Mouse (Mus musculus): ENCODE data around the gene Nkg7. TPM values are rescaled to one million over a fixed set of nuclear protein-coding genes. Genes with fewer than 3 reads are reported as not detected.

Gene Nkg7
- polyA plus RNA-seq, 1 experiment: 97.1 TPM

DNA sequence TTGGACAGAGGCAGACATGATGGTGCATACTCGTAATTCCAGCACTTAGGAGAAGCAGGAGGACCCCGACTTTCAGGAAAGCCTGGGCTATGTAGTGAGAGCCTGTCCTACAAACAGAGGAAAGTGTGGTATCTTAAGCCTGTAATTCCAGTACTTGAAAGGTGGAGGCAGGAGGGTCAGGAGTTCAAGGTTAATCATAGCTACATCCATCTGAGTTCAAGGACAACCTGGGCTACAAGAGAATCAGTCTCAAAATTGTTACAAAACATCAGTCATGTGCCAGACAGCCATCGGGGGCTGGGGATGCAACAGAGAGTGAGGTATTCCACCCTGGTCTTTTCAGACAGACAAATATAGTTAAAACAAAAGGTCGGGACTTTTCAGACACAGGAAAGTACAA lies 4.0 kb upstream of the Nkg7 start:
- H3K4me1 ChIP-seq (ENCODE audit: control insufficient read depth, insufficient read depth, insufficient read length): no peaks in the 10 kb centered on the region
- WGBS: 73% methylated on average over 4 of the region's 4 CpGs
- no peaks in the 10 kb centered on the region for H3K36me3 ChIP-seq (ENCODE audit: control insufficient read depth, insufficient read depth, low read length)
- TF ChIP-seq POLR2A (IDR thresholded peaks at IDR 0.05; ENCODE audit: low read depth, low read length) (no peak), CTCF (IDR thresholded peaks at IDR 0.05; ENCODE audit: extremely low read depth, insufficient read depth, insufficient read length, insufficient replicate concordance) (no peak)
- no peaks in the 10 kb centered on the region for H3K27me3 ChIP-seq (ENCODE audit: control insufficient read depth, insufficient read depth, low read length)
- H3K27ac ChIP-seq (ENCODE audit: insufficient read depth, low read length): no peak overlapping the region
- no peak overlapping the region for H3K4me3 ChIP-seq (ENCODE audit: extremely low read depth, insufficient read depth, insufficient read length)
- no peak for DNase-seq (ENCODE audit: low read depth in 1 of 2, low spot score in 2 of 2)

DNA sequence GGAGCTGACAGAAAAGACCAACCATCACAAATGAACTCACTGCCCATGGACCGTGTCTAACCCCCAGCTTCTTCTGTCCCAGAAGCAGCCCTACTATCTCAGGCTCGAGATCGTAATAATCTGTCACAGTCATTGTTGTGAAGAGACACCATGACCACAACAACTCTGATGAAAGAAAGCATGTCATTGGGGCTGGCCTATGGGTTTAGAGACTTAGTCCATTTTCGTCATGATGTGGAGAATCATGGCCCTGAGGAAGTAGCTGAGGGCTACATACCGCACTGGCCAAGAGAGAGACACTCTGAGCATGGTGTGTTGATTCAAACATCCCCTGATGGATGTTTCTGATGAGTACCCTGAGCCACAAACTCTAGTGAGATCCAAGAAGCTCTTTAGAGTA lies 2.2 kb upstream of the Nkg7 start:
- Histone ChIP-seq H3K4me3 (ENCODE audit: extremely low read depth, insufficient read depth, insufficient read length) (no peak overlapping the region), H3K27me3 (ENCODE audit: control insufficient read depth, insufficient read depth, low read length) (no peaks in the 10 kb centered on the region), H3K4me1 (ENCODE audit: control insufficient read depth, insufficient read depth, insufficient read length) (no peaks in the 10 kb centered on the region), H3K36me3 (ENCODE audit: control insufficient read depth, insufficient read depth, low read length) (no peaks in the 10 kb centered on the region), H3K27ac (ENCODE audit: insufficient read depth, low read length) (no peak overlapping the region)
- DNase-seq (ENCODE audit: low read depth in 1 of 2, low spot score in 2 of 2): no peak
- 94% methylated on average over 5 of the region's 5 CpGs for WGBS
- no peak for TF ChIP-seq CTCF (IDR thresholded peaks at IDR 0.05; ENCODE audit: extremely low read depth, insufficient read depth, insufficient read length, insufficient replicate concordance)
- no peak for TF ChIP-seq POLR2A (IDR thresholded peaks at IDR 0.05; ENCODE audit: low read depth, low read length)

DNA sequence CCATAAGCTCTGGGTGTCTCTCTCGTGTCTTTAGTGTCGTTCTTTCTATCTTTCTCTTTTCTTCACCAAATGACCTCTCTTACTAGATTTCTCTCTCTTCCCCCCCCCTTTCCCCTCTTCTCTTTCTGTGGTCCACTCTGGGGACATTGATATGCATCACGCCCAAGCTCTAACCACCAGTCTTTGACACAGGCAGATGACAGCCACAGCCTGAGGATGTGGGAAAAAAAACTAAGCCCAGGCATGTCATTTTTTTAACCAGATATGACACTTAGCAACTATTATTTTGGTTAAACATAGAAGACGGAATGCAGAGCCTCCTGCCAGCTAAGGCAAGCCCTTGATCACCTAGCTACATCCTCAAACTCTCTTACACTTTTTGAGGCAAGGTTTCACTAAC lies 1.7 kb downstream of the Nkg7 start:
- no peak for TF ChIP-seq CTCF (IDR thresholded peaks at IDR 0.05; ENCODE audit: extremely low read depth, insufficient read depth, insufficient read length, insufficient replicate concordance)
- no peak for TF ChIP-seq POLR2A (IDR thresholded peaks at IDR 0.05; ENCODE audit: low read depth, low read length)
- Histone ChIP-seq H3K36me3 (ENCODE audit: control insufficient read depth, insufficient read depth, low read length) (no peaks in the 10 kb centered on the region), H3K4me1 (ENCODE audit: control insufficient read depth, insufficient read depth, insufficient read length) (peaks cover 3% of the 10 kb centered on the region; the same call in 1 of the 2 replicates), H3K4me3 (ENCODE audit: extremely low read depth, insufficient read depth, insufficient read length) (peak overlapping the region; percentile 50; the same call in 1 of the 2 replicates), H3K27me3 (ENCODE audit: control insufficient read depth, insufficient read depth, low read length) (no peaks in the 10 kb centered on the region), H3K27ac (ENCODE audit: insufficient read depth, low read length) (peak overlapping the region; percentile 48)
- DNase-seq (ENCODE audit: low read depth in 1 of 2, low spot score in 2 of 2): no peak
- WGBS: 23% methylated on average over 4 of the region's 4 CpGs

GRCm38 (mm10) chr7:43440482-43440881 lies 3.6 kb downstream of the Nkg7 start, which contains the start of gene Cldnd2:
Cldnd2 (plus strand) TSS chr7:43440782.
- Histone ChIP-seq H3K27me3 (ENCODE audit: control insufficient read depth, insufficient read depth, low read length) (no peaks in the 10 kb centered on the region), H3K36me3 (ENCODE audit: control insufficient read depth, insufficient read depth, low read length) (no peaks in the 10 kb centered on the region), H3K27ac (ENCODE audit: insufficient read depth, low read length) (peak within 1 kb of the TSS; percentile 40), H3K4me3 (ENCODE audit: extremely low read depth, insufficient read depth, insufficient read length) (no peak within 1 kb of the TSS), H3K4me1 (ENCODE audit: control insufficient read depth, insufficient read depth, insufficient read length) (peaks cover 3% of the 10 kb centered on the region; the same call in 1 of the 2 replicates)
- no peak for TF ChIP-seq POLR2A (IDR thresholded peaks at IDR 0.05; ENCODE audit: low read depth, low read length)
- no peak for DNase-seq (ENCODE audit: low read depth in 1 of 2, low spot score in 2 of 2)
- 87% methylated on average over 6 of the region's 6 CpGs for WGBS

- no peaks in the 10 kb centered on the region for H3K27me3 ChIP-seq (ENCODE audit: control insufficient read depth, insufficient read depth, low read length)
- H3K4me3 ChIP-seq (ENCODE audit: extremely low read depth, insufficient read depth, insufficient read length): no peak overlapping the region
- no peak overlapping the region for H3K27ac ChIP-seq (ENCODE audit: insufficient read depth, low read length)
- WGBS: 89% methylated on average over 3 of the region's 3 CpGs
- no peak for TF ChIP-seq POLR2A (IDR thresholded peaks at IDR 0.05; ENCODE audit: low read depth, low read length)
- TF ChIP-seq CTCF (IDR thresholded peaks at IDR 0.05; ENCODE audit: extremely low read depth, insufficient read depth, insufficient read length, insufficient replicate concordance): no peak
- no peaks in the 10 kb centered on the region for H3K36me3 ChIP-seq (ENCODE audit: control insufficient read depth, insufficient read depth, low read length)
- H3K4me1 ChIP-seq (ENCODE audit: control insufficient read depth, insufficient read depth, insufficient read length): peaks cover 3% of the 10 kb centered on the region; the same call in 1 of the 2 replicates
- no peak for DNase-seq (ENCODE audit: low read depth in 1 of 2, low spot score in 2 of 2)
These were observed 4.2 kb downstream of the Nkg7 start for GRCm38 (mm10) chr7:43441071-43441470.

DNA sequence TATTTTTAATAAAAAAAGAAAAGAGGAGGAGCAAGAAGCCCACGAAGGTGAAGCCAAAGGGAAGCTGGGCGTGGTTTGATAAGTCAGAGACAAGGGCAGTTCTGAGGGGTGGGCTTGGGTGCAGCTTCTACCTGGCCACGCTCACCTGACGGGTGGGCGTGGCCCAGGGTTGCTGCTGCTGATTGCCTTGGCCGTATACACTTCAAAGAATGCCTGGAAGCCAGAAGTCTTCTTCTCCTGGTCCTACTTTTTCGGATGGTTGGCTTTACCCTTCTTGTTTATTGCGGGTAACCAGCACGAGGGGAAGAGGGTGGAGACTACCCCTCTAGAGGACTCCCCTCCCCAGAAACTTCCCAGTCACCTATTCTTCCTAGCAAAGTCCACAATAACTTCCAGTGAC lies 5.8 kb downstream of the Nkg7 start:
- peak overlapping the region; percentile 74; the same call in 1 of the 2 replicates for H3K4me3 ChIP-seq (ENCODE audit: extremely low read depth, insufficient read depth, insufficient read length)
- TF ChIP-seq CTCF (IDR thresholded peaks at IDR 0.05; ENCODE audit: extremely low read depth, insufficient read depth, insufficient read length, insufficient replicate concordance) (no peak), POLR2A (IDR thresholded peaks at IDR 0.05; ENCODE audit: low read depth, low read length) (no peak)
- peak overlapping the region; percentile 78; the same call in 1 of the 2 replicates for H3K27ac ChIP-seq (ENCODE audit: insufficient read depth, low read length)
- H3K4me1 ChIP-seq (ENCODE audit: control insufficient read depth, insufficient read depth, insufficient read length): peaks cover 3% of the 10 kb centered on the region; the same call in 1 of the 2 replicates
- no peaks in the 10 kb centered on the region for H3K27me3 ChIP-seq (ENCODE audit: control insufficient read depth, insufficient read depth, low read length)
- DNase-seq (ENCODE audit: low read depth in 1 of 2, low spot score in 2 of 2): no peak
- no peaks in the 10 kb centered on the region for H3K36me3 ChIP-seq (ENCODE audit: control insufficient read depth, insufficient read depth, low read length)
- WGBS: 13% methylated on average over 9 of the region's 9 CpGs

DNA sequence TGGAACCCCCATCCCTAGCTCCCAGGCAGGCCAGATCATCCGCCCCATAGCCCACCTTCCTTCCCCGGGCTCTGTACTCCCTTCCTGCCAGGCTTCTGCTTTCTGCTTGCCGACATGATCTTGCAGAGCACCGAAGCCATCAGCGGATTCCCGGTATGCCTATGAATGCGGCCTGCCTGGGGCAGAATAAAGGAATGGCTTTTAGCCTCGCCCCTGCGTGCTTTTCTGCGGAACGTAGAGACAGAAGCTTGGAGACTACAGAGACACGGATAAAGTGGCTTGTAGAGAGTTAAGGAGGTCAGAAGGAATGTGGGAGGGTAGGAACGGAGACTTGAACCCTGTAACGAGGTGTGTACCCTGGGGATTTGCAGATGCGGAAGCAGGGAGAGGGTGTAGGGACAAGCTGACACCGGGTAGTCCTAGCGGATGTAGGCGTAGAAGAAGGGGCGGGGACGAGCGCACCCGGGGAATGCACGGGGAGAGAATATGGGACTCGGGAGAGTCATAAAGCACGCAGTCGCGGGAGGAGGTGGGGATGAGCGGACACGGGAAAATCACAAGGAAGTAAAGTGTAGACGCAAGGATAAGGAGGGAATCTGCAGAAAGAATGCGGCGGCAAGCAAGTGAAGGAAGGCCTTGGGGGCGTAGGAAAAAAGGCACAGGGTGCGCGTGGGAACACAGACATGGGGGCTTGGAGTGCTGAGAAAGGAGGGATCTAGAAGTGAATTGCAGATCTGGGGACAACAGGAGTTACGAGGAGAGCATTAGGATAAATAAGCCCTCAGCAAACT lies 6.4 kb downstream of the Nkg7 start:
- WGBS: 2% methylated on average over 36 of the region's 36 CpGs
- no peak for TF ChIP-seq CTCF (IDR thresholded peaks at IDR 0.05; ENCODE audit: extremely low read depth, insufficient read depth, insufficient read length, insufficient replicate concordance)
- peak; percentile 59; the same call in 1 of the 2 replicates for TF ChIP-seq POLR2A (IDR thresholded peaks at IDR 0.05; ENCODE audit: low read depth, low read length)
- H3K4me3 ChIP-seq (ENCODE audit: extremely low read depth, insufficient read depth, insufficient read length): peak overlapping the region; percentile 74
- DNase-seq (ENCODE audit: low read depth in 1 of 2, low spot score in 2 of 2): peak; percentile 38 to 76
- peaks cover 3% of the 10 kb centered on the region; the same call in 1 of the 2 replicates for H3K4me1 ChIP-seq (ENCODE audit: control insufficient read depth, insufficient read depth, insufficient read length)
- H3K36me3 ChIP-seq (ENCODE audit: control insufficient read depth, insufficient read depth, low read length): no peaks in the 10 kb centered on the region
- H3K27ac ChIP-seq (ENCODE audit: insufficient read depth, low read length): peak overlapping the region; percentile 78
- H3K27me3 ChIP-seq (ENCODE audit: control insufficient read depth, insufficient read depth, low read length): no peaks in the 10 kb centered on the region
